Mouse (Mus musculus): ENCODE measurements around the gene Defb39.

Gene Defb39

GRCm38 (mm10) chr8:19064710-19065109 lies at the start of gene Defb39:
TSS of gene Defb39 (minus strand) at chr8:19064810.
- in situ Hi-C loops (cut with MboI; ENCODE audit: unreplicated experiment in 2 of 2), result no loop called here

GRCm38 (mm10) chr8:19066013-19066412 lies 1.4 kb upstream of the Defb39 start:
- in situ Hi-C loops (cut with MboI; ENCODE audit: unreplicated experiment in 2 of 2), result no loop called here

- in situ Hi-C loops (cut with MboI; ENCODE audit: unreplicated experiment in 2 of 2), result no loop called here
These were observed 1.7 kb downstream of the Defb39 start for GRCm38 (mm10) chr8:19062891-19063290.

- in situ Hi-C loops (cut with MboI; ENCODE audit: unreplicated experiment in 2 of 2), result no loop called here
These were observed 19.4 kb downstream of the Defb39 start for GRCm38 (mm10) chr8:19045242-19045641.

- in situ Hi-C loops (cut with MboI; ENCODE audit: unreplicated experiment in 2 of 2), result no loop called here
These were observed 38.1 kb downstream of the Defb39 start, which contains the start of gene Defb38 for GRCm38 (mm10) chr8:19026466-19026865. TSS of gene Defb38 (minus strand) at chr8:19026566.

Measured in v-Abl transformed pro-B cells (cell line).